Mouse (Mus musculus) stomach, postnatal 0 days (tissue): Measurements from ENCODE around the gene Efl1. TPM values are rescaled to one million over a fixed set of nuclear protein-coding genes. Genes with fewer than 3 reads are reported as not detected.
A peak's percentile ranks its signal among the peaks of the same experiment; 100 is the strongest.

ENCODE experiments used
- ATAC-seq: fragments of 200-750 bp; cut with Nextera tagmentation; 2 replicates; pipeline ENCODE4 v1.8.0; 2017; ENCODE audit not compliant: low FRiP score, low TSS enrichment
- DNase-seq: peaks from one replicate; pipeline ENCODE4 v3.0.0-alpha.2; 2016; ENCODE audit warnings: low spot score
- H3K27ac ChIP-seq: fragments of 300-500 bp; sonication (generic); replicated peaks from 2 replicates; pipeline ENCODE4 v1.5.1; 2014; ENCODE audit warnings: mild to moderate bottlenecking, control low read depth
- H3K27me3 ChIP-seq: fragments of 300-500 bp; sonication (generic); 2 replicates; pipeline ENCODE4 v1.6.1; 2014; ENCODE audit warnings: low read length; ENCODE audit not compliant: control insufficient read depth, insufficient read depth
- H3K36me3 ChIP-seq: fragments of 300-500 bp; sonication (generic); 2 replicates; pipeline ENCODE4 v1.6.1; 2014; ENCODE audit warnings: low read length, mixed read lengths; ENCODE audit not compliant: control insufficient read depth, insufficient read depth
- H3K4me1 ChIP-seq: fragments of 300-500 bp; sonication (generic); replicated peaks from 2 replicates; pipeline ENCODE4 v1.6.1; 2014; ENCODE audit warnings: antibody characterized with exemption; ENCODE audit not compliant: control insufficient read depth, insufficient read depth
- H3K4me2 ChIP-seq: fragments of 300-500 bp; sonication (generic); replicated peaks from 2 replicates; pipeline ENCODE4 v1.6.1; 2014; ENCODE audit warnings: low read depth, mild to moderate bottlenecking, control low read depth, moderate library complexity
- H3K4me3 ChIP-seq: fragments of 300-500 bp; sonication (generic); 2 replicates; pipeline ENCODE4 v1.5.1; 2014; ENCODE audit warnings: low read depth, low read length, control low read depth
- H3K9ac ChIP-seq: fragments of 300-500 bp; sonication (generic); 2 replicates; pipeline ENCODE4 v1.6.1; 2014; ENCODE audit warnings: mild to moderate bottlenecking, low read length, control low read depth, mixed read lengths
- H3K9me3 ChIP-seq: fragments of 300-500 bp; sonication (generic); 2 replicates; pipeline ENCODE4 v1.6.1; 2016; ENCODE audit warnings: low read length; ENCODE audit not compliant: control insufficient read depth
- CTCF ChIP-seq: IDR thresholded peaks from 2 replicates; pipeline ENCODE4 v1.5.1; 2016; ENCODE audit warnings: antibody characterized with exemption, low read depth, mild to moderate bottlenecking, moderate library complexity
- EP300 ChIP-seq: optimal IDR thresholded peaks from 2 replicates; pipeline ENCODE3; 2016; ENCODE audit warnings: antibody characterized with exemption
- WGBS: fragments of 180-500 bp; shearing (Covaris S2); extraction: QIAGEN DNeasy Blood & Tissue Kit; methylation state at CpG from one replicate; pipeline ENCODE4 v1.1.7; 2014; 5-methylcytosine and 5-hydroxymethylcytosine counted together
- polyA plus RNA-seq: library from polyadenylated mRNA; unstranded; fragments of >200 nt; fragmentation: Nextera tagmentation; extraction: Ambion mirVana; gene quantifications from 2 replicates; pipeline ENCODE4 v1.2.1, GENCODE M21; 2015

The Efl1 gene
- polyA plus RNA-seq, 1 experiment from 2014 or later: 14.3 TPM

DNA sequence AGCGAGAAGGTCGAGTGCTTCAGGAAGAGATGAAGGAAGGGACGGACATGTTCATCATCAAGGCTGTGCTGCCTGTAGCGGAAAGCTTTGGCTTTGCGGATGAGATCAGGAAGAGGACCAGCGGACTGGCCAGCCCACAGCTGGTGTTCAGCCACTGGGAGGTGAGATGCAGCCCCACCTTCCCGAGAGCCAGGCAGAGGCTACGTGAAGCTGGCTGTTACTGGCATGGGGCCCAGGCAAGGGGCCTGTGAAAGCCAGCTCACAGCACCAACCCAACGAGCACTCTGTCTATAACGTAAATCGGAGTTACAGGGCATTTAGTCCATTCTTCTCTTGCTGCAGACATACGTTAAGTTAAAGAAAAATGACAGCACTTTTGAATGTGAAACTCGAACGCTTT lies 124.1 kb downstream of the Efl1 start:
- Histone ChIP-seq H3K9me3 (no peaks in the 10 kb centered on the region), H3K4me1 (no peaks in the 10 kb centered on the region), H3K27ac (no peak overlapping the region), H3K4me3 (no peak overlapping the region), H3K27me3 (no peaks in the 10 kb centered on the region), H3K36me3 (no peaks in the 10 kb centered on the region), H3K9ac (no peak overlapping the region), H3K4me2 (no peak overlapping the region)
- 55% methylated on average over 14 of the region's 14 CpGs for WGBS
- ATAC-seq (no peak; the same call in 1 of the 2 replicates), DNase-seq (no peak)
- TF ChIP-seq EP300 (no peak), CTCF (no peak)

DNA sequence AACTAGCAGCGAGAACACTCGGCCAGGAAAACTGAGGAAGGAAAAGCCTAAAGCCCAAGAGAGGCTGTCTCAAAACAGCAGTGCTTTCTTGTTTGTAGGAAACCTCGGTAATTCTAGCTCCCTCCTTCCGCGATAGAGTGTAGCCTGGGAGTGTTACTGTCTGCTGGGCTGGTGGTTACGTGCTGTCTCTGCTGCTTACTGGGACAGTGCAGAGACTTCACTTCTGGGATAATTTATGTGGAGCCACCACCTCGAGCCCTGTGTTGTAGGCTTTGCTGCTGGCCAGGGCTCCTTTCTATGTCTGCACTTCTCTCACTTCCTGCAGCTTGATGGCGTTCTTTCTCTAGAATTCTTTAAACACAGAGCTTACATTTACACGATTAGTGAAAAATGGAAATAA lies 124.7 kb downstream of the Efl1 start:
- DNase-seq (no peak), ATAC-seq (no peak)
- WGBS: 52% methylated on average over 9 of the region's 9 CpGs
- no peak for TF ChIP-seq EP300
- peak; percentile 22; the same call in 1 of the 2 replicates for TF ChIP-seq CTCF
- H3K27me3 ChIP-seq: no peaks in the 10 kb centered on the region
- no peaks in the 10 kb centered on the region for H3K4me1 ChIP-seq
- no peak overlapping the region for H3K4me3 ChIP-seq
- H3K9me3 ChIP-seq: no peaks in the 10 kb centered on the region
- no peak overlapping the region for H3K4me2 ChIP-seq
- H3K9ac ChIP-seq: no peak overlapping the region
- H3K27ac ChIP-seq: 0 out of 2 replicates have a peak overlapping the region, but pooled peaks have one; percentile 13
- H3K36me3 ChIP-seq: no peaks in the 10 kb centered on the region

- Histone ChIP-seq H3K36me3 (no peaks in the 10 kb centered on the region), H3K4me3 (no peak overlapping the region), H3K27ac (no peak overlapping the region), H3K9me3 (no peaks in the 10 kb centered on the region), H3K4me2 (no peak overlapping the region), H3K9ac (no peak overlapping the region), H3K27me3 (no peaks in the 10 kb centered on the region), H3K4me1 (no peaks in the 10 kb centered on the region)
- ATAC-seq (no peak), DNase-seq (no peak)
- no peak for TF ChIP-seq EP300
- no peak for TF ChIP-seq CTCF
- WGBS: 77% methylated on average over 6 of the region's 6 CpGs
Observed at GRCm38 (mm10) chr7:82773884-82774283, 125.5 kb downstream of the Efl1 start.

GRCm38 (mm10) chr7:82775090-82775489 lies 126.7 kb downstream of the Efl1 start:
- TF ChIP-seq EP300: no peak
- TF ChIP-seq CTCF: no peak
- Histone ChIP-seq H3K4me2 (no peak overlapping the region), H3K27ac (no peak overlapping the region), H3K4me3 (no peak overlapping the region), H3K4me1 (no peaks in the 10 kb centered on the region), H3K27me3 (no peaks in the 10 kb centered on the region), H3K36me3 (no peaks in the 10 kb centered on the region), H3K9ac (no peak overlapping the region), H3K9me3 (no peaks in the 10 kb centered on the region)
- DNase-seq (no peak), ATAC-seq (no peak)
- whole genome bisulfite sequencing: 83% methylated on average over 3 of the region's 3 CpGs

- H3K9me3 ChIP-seq: no peaks in the 10 kb centered on the region
- 64% methylated on average over 2 of the region's 2 CpGs for WGBS
- H3K4me3 ChIP-seq: no peak overlapping the region
- DNase-seq (no peak), ATAC-seq (no peak)
- H3K27ac ChIP-seq: no peak overlapping the region
- H3K27me3 ChIP-seq: no peaks in the 10 kb centered on the region
- TF ChIP-seq EP300 (no peak), CTCF (no peak)
- no peaks in the 10 kb centered on the region for H3K4me1 ChIP-seq
- no peaks in the 10 kb centered on the region for H3K36me3 ChIP-seq
- no peak overlapping the region for H3K4me2 ChIP-seq
- no peak overlapping the region for H3K9ac ChIP-seq
Observed at GRCm38 (mm10) chr7:82783071-82783470, 134.7 kb downstream of the Efl1 start.

GRCm38 (mm10) chr7:82783693-82784092 lies 135.3 kb downstream of the Efl1 start:
- no peak for ATAC-seq
- no peak overlapping the region for H3K4me3 ChIP-seq
- no peak overlapping the region for H3K9ac ChIP-seq
- H3K27me3 ChIP-seq: no peaks in the 10 kb centered on the region
- no peaks in the 10 kb centered on the region for H3K9me3 ChIP-seq
- H3K4me1 ChIP-seq: no peaks in the 10 kb centered on the region
- no peak overlapping the region for H3K27ac ChIP-seq
- H3K36me3 ChIP-seq: no peaks in the 10 kb centered on the region
- no peak for TF ChIP-seq EP300
- no peak for TF ChIP-seq CTCF
- DNase-seq: no peak
- WGBS: 49% methylated on average over 5 of the region's 6 CpGs
- no peak overlapping the region for H3K4me2 ChIP-seq
